In the genomic region with DNA sequence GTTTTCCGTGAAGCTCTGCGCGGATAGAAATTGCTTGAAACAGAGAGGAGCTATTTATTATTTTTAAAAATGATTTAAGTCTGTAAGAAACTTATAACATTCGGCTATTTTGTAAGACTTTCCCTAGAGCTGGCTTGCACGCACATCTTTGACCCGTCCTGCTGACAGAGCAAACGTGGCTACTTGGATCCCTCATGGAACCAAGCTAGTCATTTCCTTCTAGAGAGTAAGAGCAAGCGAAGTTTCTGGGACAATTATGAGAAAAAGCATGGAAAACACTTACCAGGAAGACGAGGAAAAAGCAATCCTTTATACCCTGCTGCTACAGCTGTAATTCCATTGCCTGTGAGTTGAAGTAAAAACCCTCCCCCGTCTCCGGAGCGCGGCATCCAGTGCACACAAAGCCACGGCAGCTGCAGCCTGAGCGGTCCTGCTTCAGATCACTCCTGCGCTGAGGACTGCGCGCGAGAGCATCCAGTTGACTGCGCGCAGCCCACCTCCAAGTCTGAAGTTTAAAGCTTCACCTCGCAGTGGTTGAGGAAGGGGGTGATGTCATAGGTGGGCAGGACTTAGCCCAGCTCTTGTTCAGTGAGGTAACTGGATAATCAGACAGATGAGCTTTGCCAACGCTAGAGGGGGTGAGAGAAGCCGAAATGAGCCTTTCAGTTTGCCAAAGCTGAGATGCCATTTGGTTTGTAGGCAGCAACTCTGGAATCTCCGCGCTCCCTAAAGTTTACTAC, we compare ENCODE assay signal across 8 mouse cellular contexts. TPM values are rescaled to one million over a fixed set of nuclear protein-coding genes. Genes with fewer than 3 reads are reported as not detected.
A peak's percentile ranks its signal among the peaks of the same experiment; 100 is the strongest.
DNase-seq lines count a peak whose midpoint lies in the region; ATAC-seq lines count a peak whose summit lies in the region.

TSS of gene Flrt3 (minus strand) at position 507 of the 740 bp plus-strand sequence.

- H3K9me3 ChIP-seq in intestine, embryonic 15.5 days: no peaks in the 10 kb centered on the region
- H3K9me3 ChIP-seq in megakaryocyte, embryonic 14.5 days: no peaks in the 10 kb centered on the region

- DNase-seq in adrenal gland, postnatal 14 days: peak; percentile 89
- peak; percentile 95 for DNase-seq in embryo, embryonic 11 days
- DNase-seq in gastrocnemius, postnatal 36 days: peak; percentile 49 to 70
- peak; percentile 90 to 96 for DNase-seq in left cerebral cortex, postnatal 10 days (ENCODE audit: extremely low spot score in 1 of 2, low spot score in 2 of 2)
- DNase-seq in right cerebral cortex, postnatal 25 days: peak; percentile 89

- no peaks in the 10 kb centered on the region for H3K27me3 ChIP-seq in intestine, embryonic 15.5 days (replicated peaks)
- peaks cover 18% of the 10 kb centered on the region for H3K27me3 ChIP-seq in megakaryocyte, embryonic 14.5 days (replicated peaks)

- H3K4me3 ChIP-seq in intestine, embryonic 15.5 days (replicated peaks): peak within 1 kb of the TSS; percentile 55
- peak within 1 kb of the TSS; percentile 89 for H3K4me3 ChIP-seq in megakaryocyte, embryonic 14.5 days (replicated peaks)

- H3K4me1 ChIP-seq in intestine, embryonic 15.5 days (replicated peaks): peaks cover 3% of the 10 kb centered on the region; the same call in 1 of the 2 replicates
- H3K4me1 ChIP-seq in megakaryocyte, embryonic 14.5 days: peaks cover 14% of the 10 kb centered on the region

- H3K27ac ChIP-seq in intestine, embryonic 15.5 days: peak within 1 kb of the TSS; percentile 82

- no peaks in the 10 kb centered on the region for H3K36me3 ChIP-seq in intestine, embryonic 15.5 days
- no peaks in the 10 kb centered on the region for H3K36me3 ChIP-seq in megakaryocyte, embryonic 14.5 days (replicated peaks; ENCODE audit: low read length)

- H3K9ac ChIP-seq in intestine, embryonic 15.5 days: peak within 1 kb of the TSS; percentile 57

- intact Hi-C loops in gastrocnemius, postnatal 36 days (cut with DNase I): no loop called here
- intact Hi-C loops in left cerebral cortex, postnatal 10 days (cut with DNase I): loop anchor here (5.0 kb wide), 1 partner anchor 1581 kb away; no protein-coding TSS in a partner anchor

- WGBS in intestine, embryonic 15.5 days: under 1% methylated on average over 26 of the region's 26 CpGs

- H3K4me2 ChIP-seq in intestine, embryonic 15.5 days (replicated peaks): peak within 1 kb of the TSS; percentile 61

- ATAC-seq in intestine, embryonic 15.5 days: peak; percentile 99
- no peak for ATAC-seq in erythroid progenitor cell, adult 5-6 weeks (replicated peaks; ENCODE audit: low FRiP score, poor library complexity, severe bottlenecking)

RNA-seq across cellular contexts. Expression of gene Flrt3, which starts in this region (rescaled TPM):
- total RNA-seq in adrenal gland, postnatal 14 days (2021): 5.8 and 5.9 TPM in 2 replicates
- under 1 TPM; 0.26 to 0.35 TPM for total RNA-seq in gastrocnemius, postnatal 36 days (2021)
- polyA plus RNA-seq in intestine, embryonic 15.5 days (2015; fragmentation: Nextera tagmentation; extraction: Ambion mirVana): 29.3 TPM in 2 replicates
- 10 to 100 TPM; 31.8 to 35.2 TPM for total RNA-seq in left cerebral cortex, postnatal 10 days (2021)
- not detected in 2 replicates for polyA plus RNA-seq in megakaryocyte, embryonic 14.5 days (2012; ENCODE audit: insufficient read depth, low replicate concordance)
- not detected in 2 replicates for total RNA-seq in erythroid progenitor cell, adult 5-6 weeks (2015; ENCODE audit: low replicate concordance)
- not detected in 2 replicates for total RNA-seq in erythroid progenitor cell, adult 5-6 weeks (2017; ENCODE audit: low replicate concordance)

Comparison
In these comparisons a context has a peak if more than half of its experiments do, and no peak if none do; other contexts are left out.
1. RNA of gene Flrt3 (polyA plus RNA-seq): 29.3 TPM in intestine, embryonic 15.5 days; not detected in megakaryocyte, embryonic 14.5 days; every median in the first group is over 10 times any median in the second.
2. Peak in DNase-seq in gastrocnemius, postnatal 36 days; RNA of the gene not detected or under 1 TPM.
3. Peak in every context shown above with its lines, with median percentiles within 50 percentile points of each other: DNase-seq.